Mouse (Mus musculus) heart, postnatal 10 days (tissue): ENCODE measurements at regions not wholly inside any gene's neighbourhood (a gene's known extent, or its start where the extent isn't known, plus 50 kb on each side); places are given as distances from the start of the nearest gene placed in this dataset.
A peak's percentile ranks its signal among the peaks of the same experiment; 100 is the strongest.

ENCODE experiments used
- DNase-seq, 2 experiments: peaks; one replicate each; pipeline ENCODE4 v3.0.0; 2021
- intact Hi-C: fragments of 180-260 bp; cut with DNase I; formaldehyde crosslinking; loops from one replicate; pipeline ENCODE4 v1.15.1; 2025

GRCm38 (mm10) chr8:64542501-64542900 lies 150.4 kb downstream of the Cpe start:
- intact Hi-C loops = no loop called here
- DNase-seq = no peak

- DNase-seq = peak in 1 of 2 experiments; percentile 10
- intact Hi-C loops = no loop called here
Measured at GRCm38 (mm10) chr8:64539846-64540472, 152.9 kb downstream of the Cpe start.

GRCm38 (mm10) chr8:64531780-64532179 lies 161.1 kb downstream of the Cpe start:
- intact Hi-C loops = no loop called here
- no peak for DNase-seq

- no peak for DNase-seq
- intact Hi-C loops = no loop called here
Measured at GRCm38 (mm10) chr8:64522441-64523102, 170.3 kb downstream of the Cpe start.

- intact Hi-C loops = no loop called here
- DNase-seq = no peak
Measured at GRCm38 (mm10) chr8:64519650-64520049, 173.2 kb downstream of the Cpe start.

- peak; percentile 18 to 39 for DNase-seq
- intact Hi-C loops = no loop called here
Measured at GRCm38 (mm10) chr8:64515923-64516322, 176.9 kb downstream of the Cpe start.

- DNase-seq = no peak
- intact Hi-C loops = no loop called here
Measured at GRCm38 (mm10) chr8:64497281-64498060, 195.4 kb downstream of the Cpe start.

- intact Hi-C loops = no loop called here
- no peak for DNase-seq
Measured at GRCm38 (mm10) chr8:64496333-64497213, 196.3 kb downstream of the Cpe start.

GRCm38 (mm10) chr8:64491561-64491960 lies 201.3 kb downstream of the Cpe start:
- intact Hi-C loops = no loop called here
- DNase-seq = no peak

GRCm38 (mm10) chr8:64488057-64488456 lies 204.8 kb downstream of the Cpe start:
- no peak for DNase-seq
- intact Hi-C loops = no loop called here

GRCm38 (mm10) chr8:64473276-64473675 lies 219.6 kb downstream of the Cpe start:
- intact Hi-C loops = no loop called here
- no peak for DNase-seq

- intact Hi-C loops = no loop called here
- no peak for DNase-seq
Measured at GRCm38 (mm10) chr8:64472801-64473270, 220.0 kb downstream of the Cpe start.

- no peak for DNase-seq
- intact Hi-C loops = no loop called here
Measured at GRCm38 (mm10) chr8:64461136-64461535, 231.7 kb downstream of the Cpe start.

GRCm38 (mm10) chr8:64456970-64457369 lies 235.9 kb downstream of the Cpe start:
- no peak for DNase-seq
- intact Hi-C loops = no loop called here

GRCm38 (mm10) chr8:64454736-64455135 lies 238.1 kb downstream of the Cpe start:
- DNase-seq = no peak
- intact Hi-C loops = no loop called here

- intact Hi-C loops = no loop called here
- no peak for DNase-seq
Measured at GRCm38 (mm10) chr8:64445366-64445765, 239.3 kb upstream of the Tll1 start.

- DNase-seq = no peak
- intact Hi-C loops = no loop called here
Measured at GRCm38 (mm10) chr8:64444429-64444828, 238.4 kb upstream of the Tll1 start.

- intact Hi-C loops = no loop called here
Measured at GRCm38 (mm10) chr8:64438489-64438888, 232.4 kb upstream of the Tll1 start.

GRCm38 (mm10) chr8:64434648-64435047 lies 228.6 kb upstream of the Tll1 start:
- intact Hi-C loops = no loop called here

More at GRCm38 (mm10) chr8:64438489-64438888, 232.4 kb upstream of the Tll1 start:
- no peak for DNase-seq

GRCm38 (mm10) chr8:64422850-64423214 lies 216.8 kb upstream of the Tll1 start:
- no peak for DNase-seq
- intact Hi-C loops = no loop called here

More at GRCm38 (mm10) chr8:64434648-64435047, 228.6 kb upstream of the Tll1 start:
- no peak for DNase-seq
